ENCODE assay signal across 11 mouse cellular contexts in genomic region chr7:137316181-137316925, GRCm38 (mm10). TPM values are rescaled to one million over a fixed set of nuclear protein-coding genes. Genes with fewer than 3 reads are reported as not detected.
DNase-seq lines count a peak whose midpoint lies in the region; ATAC-seq and TF ChIP-seq lines count a peak whose summit lies in the region.
"Had no signal": no experiment of that assay in that cellular context is flagged by ENCODE, and none has a peak within 500 bp of the region (broad histone marks: within the 10 kb centered on the region; RNA-seq: fewer than 3 reads in every experiment).

No protein-coding gene starts in this region.

- H3K4me3 ChIP-seq in cerebellum, adult 2 months (replicated peaks; ENCODE audit: insufficient read depth, low read depth, low read length), result no peak overlapping the region
- H3K4me3 ChIP-seq in embryonic facial prominence, embryonic 13.5 days, result peak overlapping the region; percentile 78
- peak overlapping the region; percentile 61 for H3K4me3 ChIP-seq in hindbrain, embryonic 14.5 days (replicated peaks; ENCODE audit: low read length)
- H3K4me3 ChIP-seq in midbrain, postnatal 0 days (ENCODE audit: low read depth, low read length), result peak overlapping the region; percentile 18; the same call in 1 of the 2 replicates

- H3K27ac ChIP-seq in cerebellum, adult 2 months (ENCODE audit: insufficient read depth, low read length), result no peak overlapping the region
- no peak overlapping the region for H3K27ac ChIP-seq in embryonic facial prominence, embryonic 13.5 days
- H3K27ac ChIP-seq in hindbrain, embryonic 14.5 days, result peak overlapping the region; percentile 98
- peak overlapping the region; percentile 57; the same call in 1 of the 2 replicates for H3K27ac ChIP-seq in midbrain, postnatal 0 days (ENCODE audit: low read depth, low read length)
- H3K27ac ChIP-seq: macrophage had no signal

- no peaks in the 10 kb centered on the region for H3K36me3 ChIP-seq in embryonic facial prominence, embryonic 13.5 days
- H3K36me3 ChIP-seq in hindbrain, embryonic 14.5 days (replicated peaks; ENCODE audit: control insufficient read depth, insufficient read depth), result no peaks in the 10 kb centered on the region; the same call in 1 of the 2 replicates
- H3K36me3 ChIP-seq in midbrain, postnatal 0 days (ENCODE audit: insufficient read depth, low read length), result no peaks in the 10 kb centered on the region

- no peak for TF ChIP-seq POLR2A in cerebellum, adult 2 months (IDR thresholded peaks at IDR 0.05; ENCODE audit: borderline replicate concordance, insufficient read depth, low read length)

- TF ChIP-seq CTCF in cerebellum, adult 2 months (IDR thresholded peaks at IDR 0.05; ENCODE audit: borderline replicate concordance, insufficient read depth, low read depth, low read length), result no peak
- TF ChIP-seq CTCF in midbrain, postnatal 0 days (IDR thresholded peaks at IDR 0.05), result no peak

- H3K9ac ChIP-seq in embryonic facial prominence, embryonic 13.5 days, result peak overlapping the region; percentile 57
- H3K9ac ChIP-seq in hindbrain, embryonic 14.5 days, result peak overlapping the region; percentile 96
- H3K9ac ChIP-seq in midbrain, postnatal 0 days (replicated peaks; ENCODE audit: low read length, poor library complexity, severe bottlenecking), result peak overlapping the region; percentile 29; the same call in 1 of the 2 replicates

- ATAC-seq in embryonic facial prominence, embryonic 13.5 days (ENCODE audit: insufficient number of reproducible peaks, insufficient read depth, low FRiP score, low TSS enrichment, low read depth), result no peak
- ATAC-seq in hindbrain, embryonic 14.5 days (ENCODE audit: low FRiP score), result no peak
- ATAC-seq in midbrain, postnatal 0 days (ENCODE audit: low FRiP score), result no peak

- H3K9me3 ChIP-seq in embryonic facial prominence, embryonic 13.5 days, result no peaks in the 10 kb centered on the region
- H3K9me3 ChIP-seq in hindbrain, embryonic 14.5 days (ENCODE audit: control insufficient read depth, low read length), result no peaks in the 10 kb centered on the region
- H3K9me3 ChIP-seq in midbrain, postnatal 0 days (ENCODE audit: low read length), result no peaks in the 10 kb centered on the region

- H3K4me1 ChIP-seq in cerebellum, adult 2 months (ENCODE audit: control insufficient read depth, insufficient read depth, low read length), result peaks cover 5% of the 10 kb centered on the region; the same call in 1 of the 2 replicates
- peaks cover 54% of the 10 kb centered on the region for H3K4me1 ChIP-seq in embryonic facial prominence, embryonic 13.5 days
- peaks cover 45% of the 10 kb centered on the region for H3K4me1 ChIP-seq in hindbrain, embryonic 14.5 days (replicated peaks; ENCODE audit: control insufficient read depth, insufficient read depth, low read length)
- no peaks in the 10 kb centered on the region for H3K4me1 ChIP-seq in midbrain, postnatal 0 days (ENCODE audit: insufficient read depth, low read length)

- peak overlapping the region; percentile 91 for H3K4me2 ChIP-seq in embryonic facial prominence, embryonic 13.5 days
- H3K4me2 ChIP-seq in hindbrain, embryonic 14.5 days (replicated peaks), result peak overlapping the region; percentile 64
- H3K4me2 ChIP-seq in midbrain, postnatal 0 days (ENCODE audit: low read depth, low read length, poor library complexity, severe bottlenecking), result peak overlapping the region; percentile 81

- WGBS in cerebellum, adult 2 months, result 4% methylated on average over 20 of the region's 20 CpGs
- WGBS in embryonic facial prominence, embryonic 13.5 days, result 1% methylated on average over 20 of the region's 20 CpGs
- WGBS in hindbrain, embryonic 14.5 days, result 1% methylated on average over 20 of the region's 20 CpGs
- WGBS in midbrain, postnatal 0 days, result 4% methylated on average over 20 of the region's 20 CpGs

- DNase-seq in cerebellum, postnatal 10 days, result peak; percentile 62 to 72
- DNase-seq in cerebellum, adult 2 months, result no peak
- peak; percentile 69 for DNase-seq in hindbrain, embryonic 14.5 days (ENCODE audit: low spot score)
- DNase-seq in midbrain, postnatal 0 days (ENCODE audit: low spot score), result peak; percentile 64
- DNase-seq in urinary bladder, postnatal 25 days (ENCODE audit: low spot score), result no peak
- no peak for DNase-seq in urinary bladder, postnatal 36 days (ENCODE audit: low spot score in 2 of 2)
- DNase-seq in Muller cell, postnatal 12 days (ENCODE audit: inconsistent ontology term), result no peak
- DNase-seq: kidney, adult 2 months; thymus, adult 2 months had no signal

- peaks cover 21% of the 10 kb centered on the region; the same call in 1 of the 2 replicates for H3K27me3 ChIP-seq in cerebellum, adult 2 months (ENCODE audit: control insufficient read depth, insufficient read depth, low read length)
- H3K27me3 ChIP-seq in embryonic facial prominence, embryonic 13.5 days, result peaks cover 94% of the 10 kb centered on the region
- peaks cover 41% of the 10 kb centered on the region for H3K27me3 ChIP-seq in hindbrain, embryonic 14.5 days (ENCODE audit: control insufficient read depth, insufficient read depth, low read length)
- H3K27me3 ChIP-seq in midbrain, postnatal 0 days (ENCODE audit: insufficient read depth, low read length), result peaks cover 37% of the 10 kb centered on the region

RNA-seq across cellular contexts. Expression of gene Ebf3, which starts 2.1 kb away (rescaled TPM):
- polyA plus RNA-seq in cerebellum, adult 2 months (2012; rRNA removed), result 9.1 and 9.4 TPM in 2 replicates
- polyA plus RNA-seq in embryonic facial prominence, embryonic 13.5 days (2015; fragmentation: Nextera tagmentation; extraction: Ambion mirVana), result 8.6 and 11.6 TPM in 2 replicates
- 26.9 and 32.8 TPM in 2 replicates for polyA plus RNA-seq in hindbrain, embryonic 14.5 days (2014; fragmentation: Nextera tagmentation; extraction: Ambion mirVana)
- total RNA-seq in midbrain, postnatal 0 days (2014; rRNA removed), result 90.4 and 103 TPM in 2 replicates
- polyA plus RNA-seq in midbrain, postnatal 0 days (2015; fragmentation: Nextera tagmentation; extraction: Ambion mirVana), result 5.3 and 7.1 TPM in 2 replicates
- polyA plus RNA-seq: macrophage had no signal

Comparison
In these comparisons a context has a peak if more than half of its experiments do, and no peak if none do; other contexts are left out.
1. DNase-seq: peak in cerebellum, postnatal 10 days (2 of 2), hindbrain, embryonic 14.5 days (single experiment) and midbrain, postnatal 0 days (single experiment); none in cerebellum, adult 2 months (0 of 2), urinary bladder, postnatal 25 days (single experiment), urinary bladder, postnatal 36 days (0 of 2) and Muller cell, postnatal 12 days (single experiment).
2. H3K27ac ChIP-seq: peak in hindbrain, embryonic 14.5 days (single experiment) and midbrain, postnatal 0 days (single experiment); none in cerebellum, adult 2 months (single experiment) and embryonic facial prominence, embryonic 13.5 days (single experiment).
3. H3K9ac ChIP-seq: peak in every context shown above with its lines; median percentile 96 in hindbrain, embryonic 14.5 days; 57 in embryonic facial prominence, embryonic 13.5 days; 29 in midbrain, postnatal 0 days.
4. Peak in every context shown above with its lines, with median percentiles within 50 percentile points of each other: H3K4me2 ChIP-seq.